Mouse (Mus musculus): Measurements from ENCODE around the gene Rtl9. TPM values are rescaled to one million over a fixed set of nuclear protein-coding genes. Genes with fewer than 3 reads are reported as not detected.

Gene Rtl9
- polyA plus RNA-seq (2015; fragmentation: Nextera tagmentation; extraction: Ambion mirVana), result not detected in 2 replicates

GRCm38 (mm10) chrX:143099044-143099754 lies at the start of gene Rtl9:
TSS of gene Rtl9 (plus strand) at chrX:143099594.
- H3K36me3 ChIP-seq (replicated peaks; ENCODE audit: insufficient read depth, low read length), result no peaks in the 10 kb centered on the region

GRCm38 (mm10) chrX:143051478-143051877 lies 47.9 kb upstream of the Rtl9 start:
- no peak overlapping the region for H3K4me3 ChIP-seq (ENCODE audit: low read depth, low read length)
- H3K4me2 ChIP-seq (ENCODE audit: low read depth, low read length), result no peak overlapping the region
- DNase-seq (peak; percentile 22), ATAC-seq (peak; percentile 53; the same call in 1 of the 2 replicates)
- H3K9ac ChIP-seq (replicated peaks), result no peak overlapping the region
- H3K27ac ChIP-seq (ENCODE audit: low read depth), result no peak overlapping the region
- H3K4me1 ChIP-seq (ENCODE audit: insufficient read depth), result no peaks in the 10 kb centered on the region
- H3K36me3 ChIP-seq (replicated peaks; ENCODE audit: insufficient read depth, low read length), result no peaks in the 10 kb centered on the region
- TF ChIP-seq CTCF (IDR thresholded peaks at IDR 0.05; ENCODE audit: low read depth), result peak; percentile 76
- TF ChIP-seq EP300 (IDR thresholded peaks at IDR 0.05; ENCODE audit: low read depth), result no peak
- peaks cover 5% of the 10 kb centered on the region; the same call in 1 of the 2 replicates for H3K27me3 ChIP-seq (ENCODE audit: insufficient read depth, low read length)
- H3K9me3 ChIP-seq (ENCODE audit: low read length), result no peaks in the 10 kb centered on the region

More at GRCm38 (mm10) chrX:143099044-143099754, at the start of gene Rtl9:
- DNase-seq, result no peak
- WGBS (ENCODE audit: insufficient replicate concordance), result 89% methylated on average over 1 of the region's 1 CpGs
- H3K4me3 ChIP-seq (ENCODE audit: low read depth, low read length), result no peak within 1 kb of the TSS
- H3K27ac ChIP-seq (ENCODE audit: low read depth), result no peak within 1 kb of the TSS
- no peaks in the 10 kb centered on the region for H3K4me1 ChIP-seq (ENCODE audit: insufficient read depth)
- ATAC-seq, result peak; percentile 56
- H3K27me3 ChIP-seq (ENCODE audit: insufficient read depth, low read length), result 0 out of 2 replicates have a peak, but pooled peaks cover 10% of the 10 kb centered on the region
- H3K4me2 ChIP-seq (ENCODE audit: low read depth, low read length), result no peak within 1 kb of the TSS
- no peak within 1 kb of the TSS for H3K9ac ChIP-seq (replicated peaks)
- TF ChIP-seq EP300 (IDR thresholded peaks at IDR 0.05; ENCODE audit: low read depth) (no peak), CTCF (IDR thresholded peaks at IDR 0.05; ENCODE audit: low read depth) (peak; percentile 72)
- no peaks in the 10 kb centered on the region for H3K9me3 ChIP-seq (ENCODE audit: low read length)

- Histone ChIP-seq H3K9me3 (ENCODE audit: low read length) (no peaks in the 10 kb centered on the region), H3K4me1 (ENCODE audit: insufficient read depth) (no peaks in the 10 kb centered on the region), H3K4me3 (ENCODE audit: low read depth, low read length) (no peak overlapping the region), H3K36me3 (replicated peaks; ENCODE audit: insufficient read depth, low read length) (no peaks in the 10 kb centered on the region), H3K27ac (ENCODE audit: low read depth) (no peak overlapping the region), H3K4me2 (ENCODE audit: low read depth, low read length) (no peak overlapping the region), H3K9ac (replicated peaks) (no peak overlapping the region), H3K27me3 (ENCODE audit: insufficient read depth, low read length) (peaks cover 5% of the 10 kb centered on the region; the same call in 1 of the 2 replicates)
- TF ChIP-seq CTCF (IDR thresholded peaks at IDR 0.05; ENCODE audit: low read depth) (no peak), EP300 (IDR thresholded peaks at IDR 0.05; ENCODE audit: low read depth) (no peak)
- no peak for DNase-seq
- 68% methylated on average over 4 of the region's 4 CpGs for WGBS (ENCODE audit: insufficient replicate concordance)
- no peak for ATAC-seq
Observed at GRCm38 (mm10) chrX:143051921-143052320, 47.5 kb upstream of the Rtl9 start.

GRCm38 (mm10) chrX:143058829-143059228 lies 40.6 kb upstream of the Rtl9 start:
- ATAC-seq, result no peak
- WGBS (ENCODE audit: insufficient replicate concordance), result 10% methylated on average over 12 of the region's 12 CpGs
- Histone ChIP-seq H3K4me3 (ENCODE audit: low read depth, low read length) (no peak overlapping the region), H3K9me3 (ENCODE audit: low read length) (no peaks in the 10 kb centered on the region), H3K4me2 (ENCODE audit: low read depth, low read length) (no peak overlapping the region; the same call in 1 of the 2 replicates), H3K36me3 (replicated peaks; ENCODE audit: insufficient read depth, low read length) (no peaks in the 10 kb centered on the region), H3K9ac (replicated peaks) (no peak overlapping the region), H3K4me1 (ENCODE audit: insufficient read depth) (no peaks in the 10 kb centered on the region), H3K27me3 (ENCODE audit: insufficient read depth, low read length) (peaks cover 6% of the 10 kb centered on the region; the same call in 1 of the 2 replicates), H3K27ac (ENCODE audit: low read depth) (no peak overlapping the region)
- DNase-seq, result peak; percentile 79
- TF ChIP-seq EP300 (IDR thresholded peaks at IDR 0.05; ENCODE audit: low read depth) (no peak), CTCF (IDR thresholded peaks at IDR 0.05; ENCODE audit: low read depth) (peak; percentile 90)

- Histone ChIP-seq H3K9ac (replicated peaks) (no peak overlapping the region), H3K36me3 (replicated peaks; ENCODE audit: insufficient read depth, low read length) (no peaks in the 10 kb centered on the region), H3K9me3 (ENCODE audit: low read length) (no peaks in the 10 kb centered on the region), H3K27me3 (ENCODE audit: insufficient read depth, low read length) (peaks cover 4% of the 10 kb centered on the region; the same call in 1 of the 2 replicates), H3K4me1 (ENCODE audit: insufficient read depth) (no peaks in the 10 kb centered on the region), H3K27ac (ENCODE audit: low read depth) (no peak overlapping the region), H3K4me2 (ENCODE audit: low read depth, low read length) (no peak overlapping the region), H3K4me3 (ENCODE audit: low read depth, low read length) (no peak overlapping the region)
- DNase-seq (no peak), ATAC-seq (no peak)
- WGBS (ENCODE audit: insufficient replicate concordance), result 58% methylated on average over 11 of the region's 11 CpGs
- no peak for TF ChIP-seq EP300 (IDR thresholded peaks at IDR 0.05; ENCODE audit: low read depth)
- TF ChIP-seq CTCF (IDR thresholded peaks at IDR 0.05; ENCODE audit: low read depth), result no peak
Observed at GRCm38 (mm10) chrX:143062641-143063355, 36.6 kb upstream of the Rtl9 start.

- TF ChIP-seq EP300 (IDR thresholded peaks at IDR 0.05; ENCODE audit: low read depth) (no peak), CTCF (IDR thresholded peaks at IDR 0.05; ENCODE audit: low read depth) (peak; percentile 21; the same call in 1 of the 2 replicates)
- no peak for DNase-seq
- Histone ChIP-seq H3K27me3 (ENCODE audit: insufficient read depth, low read length) (peaks cover 4% of the 10 kb centered on the region; the same call in 1 of the 2 replicates), H3K9ac (replicated peaks) (no peak overlapping the region), H3K4me3 (ENCODE audit: low read depth, low read length) (no peak overlapping the region), H3K36me3 (replicated peaks; ENCODE audit: insufficient read depth, low read length) (no peaks in the 10 kb centered on the region), H3K4me2 (ENCODE audit: low read depth, low read length) (no peak overlapping the region), H3K4me1 (ENCODE audit: insufficient read depth) (no peaks in the 10 kb centered on the region), H3K27ac (ENCODE audit: low read depth) (no peak overlapping the region), H3K9me3 (ENCODE audit: low read length) (no peaks in the 10 kb centered on the region)
- no peak for ATAC-seq
- WGBS (ENCODE audit: insufficient replicate concordance), result 60% methylated on average over 7 of the region's 7 CpGs
Observed at GRCm38 (mm10) chrX:143063780-143064179, 35.6 kb upstream of the Rtl9 start.
